Mouse (Mus musculus) forebrain, embryonic 14.5 days (tissue): ENCODE results near the gene Myrf. TPM values are rescaled to one million over a fixed set of nuclear protein-coding genes. Genes with fewer than 3 reads are reported as not detected.

Source experiments
- ATAC-seq: fragments of 200-750 bp; cut with Nextera tagmentation; 2 replicates; pipeline ENCODE4 v1.8.0; 2017; ENCODE audit warnings: mild to moderate bottlenecking, moderate library complexity
- DNase-seq: peaks from one replicate; pipeline ENCODE4 v3.0.0-alpha.2; 2015; ENCODE audit warnings: low spot score
- H3K27ac ChIP-seq: fragments of 300-500 bp; sonication (generic); 2 replicates; pipeline ENCODE4 v1.5.1; 2014; ENCODE audit warnings: low read depth, mild to moderate bottlenecking, control low read depth, low read length, moderate library complexity
- H3K27me3 ChIP-seq: fragments of 300-500 bp; sonication (generic); replicated peaks from 2 replicates; pipeline ENCODE4 v1.6.1; 2014; ENCODE audit warnings: low read length, control low read depth, mixed read lengths; ENCODE audit not compliant: control insufficient read depth, insufficient read depth
- H3K36me3 ChIP-seq: fragments of 300-500 bp; sonication (generic); 2 replicates; pipeline ENCODE4 v1.6.1; 2014; ENCODE audit warnings: low read length, control low read depth; ENCODE audit not compliant: control insufficient read depth, insufficient read depth
- H3K4me1 ChIP-seq: fragments of 300-500 bp; sonication (generic); 2 replicates; pipeline ENCODE4 v1.6.1; 2014; ENCODE audit warnings: antibody characterized with exemption, low read length, control low read depth; ENCODE audit not compliant: control insufficient read depth, insufficient read depth
- H3K4me2 ChIP-seq: fragments of 300-500 bp; sonication (generic); 2 replicates; pipeline ENCODE4 v1.6.1; 2014; ENCODE audit warnings: mild to moderate bottlenecking, control low read depth, low read length
- H3K4me3 ChIP-seq: fragments of 300-500 bp; sonication (generic); 2 replicates; pipeline ENCODE4 v1.5.1; 2014; ENCODE audit warnings: low read depth, low read length, control low read depth
- H3K9ac ChIP-seq: fragments of 300-500 bp; sonication (generic); 2 replicates; pipeline ENCODE4 v1.6.1; 2014; ENCODE audit warnings: mild to moderate bottlenecking, low read length, control low read depth, moderate library complexity
- H3K9me3 ChIP-seq: fragments of 300-500 bp; sonication (generic); replicated peaks from 2 replicates; pipeline ENCODE4 v1.6.1; 2016; ENCODE audit warnings: low read length, control low read depth, mixed read lengths; ENCODE audit not compliant: control insufficient read depth
- WGBS: fragments of 180-500 bp; shearing (Covaris S2); extraction: QIAGEN DNeasy Blood & Tissue Kit; methylation state at CpG from one replicate; pipeline ENCODE4 v1.1.7; 2014; 5-methylcytosine and 5-hydroxymethylcytosine counted together
- polyA plus RNA-seq: library from polyadenylated mRNA; unstranded; fragments of >200 nt; fragmentation: Nextera tagmentation; extraction: Ambion mirVana; gene quantifications from 2 replicates; pipeline ENCODE4 v1.2.1, GENCODE M21; 2014

Myrf gene
- 0.20 and 0.40 TPM in 2 replicates for polyA plus RNA-seq

DNA sequence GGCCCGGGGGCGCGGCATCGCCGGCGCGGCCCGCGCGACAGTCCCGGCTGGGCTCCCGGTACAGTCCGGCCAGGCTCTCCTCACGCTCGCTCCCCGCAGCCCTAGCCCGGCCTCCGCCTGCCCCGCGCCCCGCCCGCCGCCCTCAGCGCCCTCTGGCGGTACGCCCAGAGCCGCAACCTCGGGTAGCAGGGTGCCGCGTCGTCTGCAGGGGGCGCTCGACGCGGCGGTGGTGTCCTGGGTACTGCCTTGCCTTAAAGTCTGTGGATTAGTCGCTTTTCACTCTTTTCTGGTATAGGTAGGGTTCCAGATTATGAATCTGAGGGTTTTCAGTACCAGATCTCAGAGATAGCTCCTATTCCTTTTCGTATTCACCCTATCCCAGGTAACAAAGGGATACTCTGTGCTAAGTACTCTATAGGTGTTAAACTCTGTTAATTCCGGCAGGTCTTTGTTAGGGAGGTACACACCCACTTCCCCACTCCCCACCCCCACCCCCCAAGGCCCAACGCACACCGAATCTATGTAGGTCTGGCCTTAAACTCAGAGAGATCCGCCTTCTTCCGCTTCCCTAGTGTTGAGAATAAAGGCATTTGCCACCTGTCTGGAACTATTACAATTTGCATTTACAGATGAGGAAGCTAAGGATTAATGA, at the start of gene Myrf:
Gene Myrf, minus strand, starts transcription at position 95 of the 652 bp plus-strand sequence.
- H3K9me3 ChIP-seq = no peaks in the 10 kb centered on the region
- H3K27ac ChIP-seq = no peak within 1 kb of the TSS
- H3K36me3 ChIP-seq = no peaks in the 10 kb centered on the region
- 7% methylated on average over 43 of the region's 43 CpGs for WGBS
- peak; percentile 88 for ATAC-seq
- H3K27me3 ChIP-seq = peaks cover 11% of the 10 kb centered on the region
- peaks cover 5% of the 10 kb centered on the region for H3K4me1 ChIP-seq
- DNase-seq = peak; percentile 63
- H3K4me3 ChIP-seq = peak within 1 kb of the TSS; percentile 34
- H3K9ac ChIP-seq = peak within 1 kb of the TSS; percentile 58
- peak within 1 kb of the TSS; percentile 70 for H3K4me2 ChIP-seq

DNA sequence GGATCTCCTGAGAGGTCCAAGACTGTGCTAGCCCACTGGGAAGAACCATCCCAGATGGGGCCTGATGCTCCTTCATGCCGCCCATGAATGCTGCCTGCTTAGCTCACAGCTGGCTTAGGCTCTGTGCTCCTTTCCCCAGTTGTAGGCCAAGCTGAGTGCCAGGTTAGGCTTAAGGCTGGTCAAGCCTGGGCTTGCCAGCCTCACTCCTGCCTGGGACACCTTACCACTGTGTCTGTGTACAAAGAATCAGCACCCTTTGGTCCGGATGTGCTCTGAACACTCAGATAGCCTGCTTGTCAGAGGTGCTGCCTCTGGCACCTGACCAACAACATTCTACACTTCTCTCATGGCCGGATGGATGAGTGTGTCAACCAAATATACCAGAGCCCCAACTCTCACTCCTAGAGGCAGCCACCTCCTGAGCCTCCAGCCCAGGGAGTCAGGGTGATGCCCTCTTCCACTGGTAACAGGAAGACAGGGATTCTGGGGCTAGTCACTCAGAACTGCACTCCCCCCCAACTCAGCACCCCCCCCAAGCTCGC, 49.1 kb upstream of the Myrf start:
- Histone ChIP-seq H3K27ac (no peak overlapping the region), H3K4me2 (no peak overlapping the region), H3K4me1 (peaks cover 4% of the 10 kb centered on the region), H3K4me3 (no peak overlapping the region), H3K27me3 (no peaks in the 10 kb centered on the region), H3K36me3 (no peaks in the 10 kb centered on the region), H3K9ac (no peak overlapping the region), H3K9me3 (no peaks in the 10 kb centered on the region)
- WGBS = 78% methylated on average over 4 of the region's 4 CpGs
- ATAC-seq (no peak), DNase-seq (no peak)

- Histone ChIP-seq H3K27ac (no peak overlapping the region), H3K36me3 (no peaks in the 10 kb centered on the region), H3K9ac (no peak overlapping the region), H3K4me2 (no peak overlapping the region), H3K27me3 (no peaks in the 10 kb centered on the region), H3K4me3 (no peak overlapping the region), H3K9me3 (no peaks in the 10 kb centered on the region), H3K4me1 (no peaks in the 10 kb centered on the region)
- ATAC-seq (no peak), DNase-seq (no peak)
- WGBS = 89% methylated on average over 8 of the region's 8 CpGs
Observed at GRCm38 (mm10) chr19:10288125-10289040, 47.8 kb upstream of the Myrf start.

DNA sequence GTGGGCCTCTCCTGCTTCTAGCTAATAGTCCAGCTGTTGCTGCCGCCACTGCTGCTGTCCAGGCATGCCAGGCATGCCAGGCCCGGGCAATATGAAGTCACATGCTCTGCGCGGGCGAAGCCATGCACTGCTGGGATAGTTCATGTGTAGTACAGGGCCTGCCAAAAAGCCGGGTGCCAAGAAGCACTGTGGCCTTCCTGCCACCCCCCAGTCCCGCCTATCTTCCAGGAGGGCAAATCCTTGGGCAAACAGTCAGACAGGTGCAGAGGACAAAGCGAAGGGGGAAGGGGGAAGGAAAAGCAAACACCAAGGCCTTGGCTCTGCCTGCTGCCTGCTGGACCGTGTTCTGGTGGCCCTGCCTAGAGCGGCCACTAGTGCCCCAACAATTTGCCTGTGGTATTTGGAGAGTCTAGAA, 45.9 kb upstream of the Myrf start:
- no peak overlapping the region for H3K4me3 ChIP-seq
- DNase-seq (no peak), ATAC-seq (no peak)
- H3K27me3 ChIP-seq = no peaks in the 10 kb centered on the region
- H3K9ac ChIP-seq = no peak overlapping the region
- no peak overlapping the region for H3K4me2 ChIP-seq
- H3K9me3 ChIP-seq = no peaks in the 10 kb centered on the region
- H3K36me3 ChIP-seq = no peaks in the 10 kb centered on the region
- no peak overlapping the region for H3K27ac ChIP-seq
- H3K4me1 ChIP-seq = no peaks in the 10 kb centered on the region
- 88% methylated on average over 10 of the region's 10 CpGs for WGBS

- H3K4me1 ChIP-seq = peaks cover 25% of the 10 kb centered on the region
- no peak overlapping the region for H3K4me3 ChIP-seq
- ATAC-seq (no peak), DNase-seq (no peak)
- no peak overlapping the region for H3K9ac ChIP-seq
- H3K36me3 ChIP-seq = no peaks in the 10 kb centered on the region
- 78% methylated on average over 14 of the region's 14 CpGs for WGBS
- H3K27me3 ChIP-seq = no peaks in the 10 kb centered on the region
- no peak overlapping the region for H3K4me2 ChIP-seq
- no peak overlapping the region for H3K27ac ChIP-seq
- no peaks in the 10 kb centered on the region for H3K9me3 ChIP-seq
Observed at GRCm38 (mm10) chr19:10280771-10281540, 40.4 kb upstream of the Myrf start.

GRCm38 (mm10) chr19:10279668-10280067, 39.1 kb upstream of the Myrf start:
- no peaks in the 10 kb centered on the region for H3K27me3 ChIP-seq

DNA sequence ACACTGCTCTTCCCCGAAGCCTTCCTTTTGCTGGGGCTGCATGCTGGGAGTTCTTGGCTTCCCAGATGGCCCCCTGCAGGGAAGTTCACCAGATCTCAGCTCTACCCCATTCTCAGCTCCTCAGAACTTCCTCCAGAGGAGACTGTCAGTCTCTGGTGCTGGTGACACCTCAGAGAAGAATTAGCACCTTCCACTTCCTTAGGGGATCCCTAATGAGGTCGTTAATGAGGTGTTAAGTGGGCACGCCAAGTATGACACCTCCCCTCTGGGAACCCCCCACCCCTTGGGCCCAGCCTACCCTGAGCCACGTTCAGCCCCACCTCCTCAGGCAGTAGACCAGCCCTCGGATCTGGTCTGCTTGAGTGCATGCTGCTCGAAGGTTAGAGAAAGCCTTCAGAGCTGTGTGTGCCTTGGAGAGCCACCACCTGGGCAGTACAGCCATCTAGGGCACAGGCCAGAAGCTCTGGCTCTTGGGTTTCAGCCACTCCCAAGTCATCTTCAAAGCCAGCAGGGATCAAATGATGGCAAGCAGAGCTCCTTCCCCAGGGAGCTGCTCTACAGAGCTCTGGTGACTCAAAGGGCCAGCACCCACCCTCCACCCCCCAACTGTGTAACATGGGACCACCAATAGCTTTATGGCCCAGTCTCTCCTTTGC, 38.2 kb upstream of the Myrf start:
- 19% methylated on average over 6 of the region's 6 CpGs for WGBS
- no peaks in the 10 kb centered on the region for H3K27me3 ChIP-seq
- H3K4me3 ChIP-seq = no peak overlapping the region
- H3K9ac ChIP-seq = no peak overlapping the region
- H3K27ac ChIP-seq = no peak overlapping the region
- H3K4me1 ChIP-seq = peaks cover 25% of the 10 kb centered on the region
- ATAC-seq (peak; percentile 57), DNase-seq (peak; percentile 64)
- H3K4me2 ChIP-seq = no peak overlapping the region
- no peaks in the 10 kb centered on the region for H3K36me3 ChIP-seq
- H3K9me3 ChIP-seq = no peaks in the 10 kb centered on the region

More at GRCm38 (mm10) chr19:10279668-10280067, 39.1 kb upstream of the Myrf start:
- DNase-seq = no peak
- no peak overlapping the region for H3K27ac ChIP-seq
- no peak overlapping the region for H3K4me3 ChIP-seq
- 87% methylated on average over 9 of the region's 9 CpGs for WGBS
- no peaks in the 10 kb centered on the region for H3K36me3 ChIP-seq
- no peak overlapping the region for H3K9ac ChIP-seq
- no peaks in the 10 kb centered on the region for H3K9me3 ChIP-seq
- ATAC-seq = no peak
- H3K4me1 ChIP-seq = peaks cover 25% of the 10 kb centered on the region
- no peak overlapping the region for H3K4me2 ChIP-seq

DNA sequence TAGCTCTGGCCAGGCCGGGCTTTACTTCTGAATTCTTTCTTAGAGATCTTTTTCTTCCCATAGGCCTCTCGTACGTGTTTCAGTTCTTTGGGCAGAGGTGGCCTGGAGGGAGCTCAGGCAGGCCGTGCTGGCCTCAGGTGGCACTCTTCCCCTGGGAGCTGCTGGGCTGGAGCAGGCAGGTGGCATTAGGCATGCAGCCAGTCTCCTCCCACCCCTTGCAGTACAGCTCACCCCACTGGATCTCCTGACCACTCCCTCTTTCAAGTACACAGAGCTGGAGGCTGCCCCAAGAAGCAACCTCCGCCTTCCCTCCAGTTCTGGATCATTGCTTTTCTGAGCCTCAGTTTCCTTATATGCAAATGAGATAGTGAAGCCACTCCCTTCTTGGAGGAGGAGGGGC, 37.2 kb upstream of the Myrf start:
- H3K4me1 ChIP-seq = peaks cover 29% of the 10 kb centered on the region
- no peaks in the 10 kb centered on the region for H3K36me3 ChIP-seq
- 19% methylated on average over 5 of the region's 5 CpGs for WGBS
- no peak overlapping the region for H3K4me3 ChIP-seq
- H3K27me3 ChIP-seq = no peaks in the 10 kb centered on the region
- no peaks in the 10 kb centered on the region for H3K9me3 ChIP-seq
- peak overlapping the region; percentile 6; the same call in 1 of the 2 replicates for H3K4me2 ChIP-seq
- ATAC-seq (peak; percentile 33; the same call in 1 of the 2 replicates), DNase-seq (peak; percentile 28)
- H3K27ac ChIP-seq = peak overlapping the region; percentile 17; the same call in 1 of the 2 replicates
- no peak overlapping the region for H3K9ac ChIP-seq
